Mouse (Mus musculus) adrenal gland (tissue): ENCODE results near the gene Dab2ip.

Experiments used
- intact Hi-C: fragments of 180-260 bp; cut with DNase I; formaldehyde crosslinking; loops from one replicate; pipeline ENCODE4 v1.15.1; 2025
- long read RNA-seq, 2 experiments: library from polyadenylated mRNA; unstranded; transcript quantifications; one replicate each; pipeline ENCODE4 v2.0.0; 2020; ENCODE audit warnings: borderline replicate concordance in 1 of 2; ENCODE audit not compliant: insufficient replicate concordance in 1 of 2

Dab2ip gene
- long read RNA-seq, experiment 1, partial matches to known transcripts: 4 of 10 reads
- long read RNA-seq, experiment 1, other reads (novel, unspliced or antisense): 6 of 10 reads
- long read RNA-seq, experiment 2, partial matches to known transcripts: 14 of 24 reads
- long read RNA-seq, experiment 2, other reads (novel, unspliced or antisense): 10 of 24 reads

GRCm38 (mm10) chr2:35557911-35558825 lies at the start of gene Dab2ip:
Dab2ip (plus strand) TSS chr2:35558266.
- intact Hi-C loops: no loop called here

DNA sequence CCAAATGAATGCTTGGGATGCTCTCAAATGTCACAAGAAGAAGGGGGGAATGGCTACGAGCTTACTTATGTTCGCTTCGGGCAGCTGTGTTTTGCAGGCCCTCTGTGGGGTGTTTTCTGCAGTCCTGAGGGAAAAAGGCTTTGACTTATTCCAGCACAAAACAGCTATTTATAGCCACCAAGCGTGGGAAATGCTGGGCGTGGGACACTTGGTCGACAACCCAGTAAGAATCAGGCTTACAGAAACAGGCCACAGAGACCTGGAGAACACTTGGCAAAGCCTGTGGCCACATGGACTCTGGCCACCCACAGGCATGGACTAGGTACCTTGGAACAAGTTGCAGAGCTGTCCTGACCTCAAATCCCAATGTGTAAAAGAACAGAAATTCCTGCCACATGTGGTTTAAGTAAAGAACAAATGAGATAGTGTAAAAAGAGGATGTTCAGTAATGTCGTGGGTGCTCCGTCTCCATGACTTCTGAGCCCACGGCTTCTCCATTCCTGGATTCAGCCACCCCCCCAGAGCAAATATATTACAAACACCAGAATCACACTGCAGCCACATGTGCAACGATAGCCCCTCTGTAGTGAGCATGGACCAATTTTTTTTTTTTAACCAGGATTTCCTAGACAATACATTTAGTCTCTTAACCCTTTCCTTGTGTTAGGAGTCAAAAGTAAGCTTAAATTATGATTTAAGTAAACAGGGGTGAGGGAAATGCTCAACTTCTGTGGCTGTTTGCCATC lies 49.3 kb upstream of the Dab2ip start:
- intact Hi-C loops: no loop called here

GRCm38 (mm10) chr2:35509343-35509667 lies 48.8 kb upstream of the Dab2ip start:
- intact Hi-C loops: no loop called here

- intact Hi-C loops: no loop called here
Measured at GRCm38 (mm10) chr2:35509888-35510287, 48.2 kb upstream of the Dab2ip start.

DNA sequence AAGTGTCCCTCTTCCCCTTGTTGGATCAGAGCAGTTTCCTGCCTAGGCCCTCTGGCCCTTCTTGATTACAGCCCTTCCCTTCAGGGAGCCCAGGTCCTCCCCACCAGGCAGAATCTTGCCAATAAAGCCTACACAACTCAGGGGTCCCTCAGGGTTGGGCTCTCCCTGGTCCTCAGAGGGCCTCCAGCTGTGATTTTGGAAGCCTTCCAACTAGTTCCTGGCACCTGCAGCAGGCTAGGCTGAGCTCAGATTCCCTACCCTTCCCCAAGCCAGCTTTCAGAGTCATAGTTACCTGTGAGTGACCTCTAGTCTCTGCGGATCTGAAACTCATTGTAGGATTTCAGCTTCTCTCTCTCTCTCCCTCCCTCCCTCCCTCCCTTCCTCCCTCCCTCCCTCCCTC lies 47.1 kb upstream of the Dab2ip start:
- intact Hi-C loops: no loop called here

DNA sequence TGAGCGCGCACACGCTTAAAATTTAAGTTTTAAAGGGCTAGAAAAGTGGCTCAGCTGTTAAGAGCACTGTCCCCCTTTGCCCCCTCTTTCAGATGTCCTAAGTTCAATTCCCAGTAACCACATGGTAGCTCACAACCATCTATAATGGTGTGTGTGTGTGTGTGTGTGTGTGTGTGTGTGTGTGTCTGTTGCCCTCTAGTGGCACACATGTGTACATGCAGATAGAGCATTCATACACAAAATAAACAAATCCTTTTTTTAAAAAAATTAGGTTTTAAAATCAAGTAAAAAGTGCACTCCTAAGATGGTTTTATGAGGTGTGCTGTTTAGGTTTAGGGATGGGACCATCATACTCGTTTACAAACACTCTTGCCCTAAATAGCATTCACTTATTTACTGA lies 45.8 kb upstream of the Dab2ip start:
- intact Hi-C loops: no loop called here

DNA sequence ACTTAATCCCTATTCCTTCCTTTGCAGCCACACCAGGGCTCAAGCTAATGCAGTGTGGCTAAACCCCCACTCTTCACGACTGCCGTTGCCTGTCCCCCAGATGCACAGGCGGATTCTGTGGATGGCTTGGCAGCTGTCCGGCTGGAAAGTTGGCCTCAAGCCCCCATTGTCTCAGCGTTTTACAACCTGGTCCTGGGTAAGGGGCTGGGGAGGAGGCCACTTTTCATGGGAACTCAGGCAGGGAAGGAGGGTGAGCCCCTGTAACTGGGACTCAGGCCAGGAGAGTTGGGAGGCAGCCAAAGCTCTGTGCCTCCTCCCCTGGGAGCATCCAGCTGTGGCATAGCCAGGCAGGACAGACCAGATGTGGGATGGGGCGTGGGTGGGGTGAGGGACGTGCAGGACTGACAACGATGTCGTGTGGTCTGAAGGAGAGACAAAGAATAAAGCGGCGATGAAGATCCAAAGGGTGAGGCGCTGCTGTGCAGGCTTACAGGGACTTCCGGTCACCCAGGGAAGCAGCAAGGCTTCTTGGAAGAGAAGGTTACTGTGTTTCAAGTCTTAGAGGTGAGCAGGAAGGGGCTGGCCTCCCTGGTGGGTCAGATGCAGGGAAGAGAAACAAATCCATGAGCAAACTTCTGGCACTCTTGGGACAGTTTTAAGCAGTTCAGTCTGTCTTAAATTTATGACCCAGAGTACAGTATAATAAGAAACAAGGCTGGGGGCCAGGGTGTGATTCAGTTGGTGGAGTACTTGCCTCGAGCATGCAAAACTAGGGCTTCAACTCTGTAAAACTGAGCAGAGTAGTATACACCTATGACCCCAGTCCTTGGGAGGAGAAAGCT lies 43.8 kb upstream of the Dab2ip start:
- intact Hi-C loops: no loop called here

DNA sequence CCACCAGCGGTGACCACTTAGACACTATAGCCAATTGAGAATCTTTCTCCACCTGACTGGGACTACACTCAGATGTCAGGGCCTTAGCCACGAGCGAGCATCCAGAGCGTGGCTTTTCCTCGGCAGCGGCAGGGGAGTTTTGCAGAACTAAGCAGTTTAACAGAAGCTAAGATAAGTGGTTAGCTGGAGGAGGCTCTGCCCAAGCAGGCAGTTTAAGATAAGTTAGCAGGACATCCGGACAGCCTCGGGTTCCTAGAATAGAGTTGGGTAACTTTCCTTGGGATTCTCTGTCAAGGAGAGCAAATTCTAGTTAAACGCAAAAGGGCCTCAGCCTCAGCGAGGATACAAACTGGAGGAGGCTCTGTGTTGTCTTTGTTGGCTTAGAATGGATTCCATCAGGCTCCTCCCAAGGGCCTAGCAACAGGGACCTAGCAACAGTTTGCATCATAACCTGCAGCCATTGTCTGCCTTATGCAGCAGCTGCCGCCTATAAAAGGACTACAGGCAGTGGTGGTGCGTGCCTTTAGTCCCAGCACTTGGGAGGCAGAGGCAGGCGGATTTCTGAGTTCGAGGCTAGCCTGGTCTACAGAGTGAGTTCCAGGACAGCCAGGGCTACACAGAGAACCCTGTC lies 31.3 kb upstream of the Dab2ip start:
- intact Hi-C loops: no loop called here

GRCm38 (mm10) chr2:35529086-35529485 lies 29.0 kb upstream of the Dab2ip start:
- intact Hi-C loops: no loop called here

DNA sequence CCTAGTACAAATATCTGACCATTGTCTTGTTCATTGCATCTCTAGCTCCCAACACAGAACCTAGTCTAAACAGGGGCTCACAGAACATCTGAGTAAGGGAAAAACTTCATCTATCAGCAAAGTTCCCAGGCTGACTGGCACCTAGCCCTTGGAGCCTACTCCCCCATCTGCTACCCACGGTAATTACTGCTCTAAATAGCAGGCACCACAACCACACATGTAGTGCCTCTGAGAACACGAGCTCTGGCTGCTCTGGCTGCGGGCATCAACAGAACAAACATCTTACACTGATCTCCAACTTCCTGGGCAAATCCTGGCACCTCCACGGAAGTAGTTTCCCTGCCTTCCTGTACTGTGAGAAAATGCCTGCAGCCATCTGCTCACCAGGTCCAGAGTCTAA lies 28.2 kb upstream of the Dab2ip start:
- intact Hi-C loops: no loop called here

DNA sequence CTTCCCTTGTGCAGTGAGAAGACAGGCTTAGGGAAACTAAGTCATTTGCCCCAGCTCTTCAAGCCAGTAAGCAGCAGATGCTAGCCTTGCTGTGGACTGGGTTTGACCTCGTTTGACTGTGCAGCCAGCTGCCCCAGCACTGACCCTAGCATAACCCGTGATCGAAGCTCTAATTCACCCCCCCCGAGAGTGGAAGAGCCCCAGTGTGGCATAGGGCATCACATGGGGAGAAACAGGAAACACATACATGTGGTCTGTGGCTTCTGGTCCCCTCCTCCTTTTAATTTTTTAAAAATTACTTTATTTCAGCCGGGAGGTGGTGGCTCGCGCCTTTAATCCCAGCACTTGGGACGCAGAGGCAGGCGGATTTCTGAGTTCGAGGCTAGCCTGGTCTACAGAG lies 27.3 kb upstream of the Dab2ip start:
- intact Hi-C loops: no loop called here

GRCm38 (mm10) chr2:35533646-35534045 lies 24.4 kb upstream of the Dab2ip start:
- intact Hi-C loops: no loop called here

DNA sequence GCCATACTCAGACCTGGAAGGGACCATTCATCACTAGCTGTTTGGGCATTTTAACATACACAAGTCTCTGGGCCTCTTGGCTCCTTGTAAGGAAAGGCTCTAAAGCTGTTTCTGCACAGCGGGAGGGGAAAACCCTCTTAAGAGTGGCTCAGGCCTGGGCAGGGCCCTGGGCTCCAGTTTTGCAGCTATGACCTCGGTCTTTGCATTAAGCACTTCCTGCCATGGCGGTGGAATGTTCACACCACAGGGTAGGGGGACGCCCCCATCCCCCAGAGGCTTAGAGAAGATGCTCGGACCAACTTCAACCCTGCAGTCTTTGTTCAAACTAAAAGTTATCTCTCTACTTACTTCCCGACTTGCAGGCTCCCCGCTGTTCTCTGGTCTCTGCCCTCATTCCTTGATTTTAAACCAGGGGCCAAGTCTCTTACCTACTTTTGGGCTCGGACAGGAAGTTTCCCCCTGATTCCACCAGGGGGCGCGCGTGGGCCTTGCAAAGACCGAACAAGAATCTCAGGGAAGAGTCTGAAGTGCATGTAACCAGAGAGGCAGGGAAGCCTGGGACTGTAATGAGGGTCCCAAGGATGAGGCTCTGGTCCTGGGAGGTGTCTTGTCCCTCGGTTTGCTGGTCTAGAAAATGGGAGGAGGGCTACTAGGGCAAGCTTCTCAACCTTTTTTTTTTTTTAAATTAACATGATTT lies 18.6 kb upstream of the Dab2ip start:
- intact Hi-C loops: no loop called here

- intact Hi-C loops: loop anchor here (5.0 kb wide), 1 partner anchor 367 kb away; no protein-coding TSS in a partner anchor
Measured at GRCm38 (mm10) chr2:35540798-35541197, 17.3 kb upstream of the Dab2ip start.

- intact Hi-C loops: loop anchor here (2.0 to 5.0 kb wide), 3 partner anchors 104 to 386 kb away; no protein-coding TSS in a partner anchor
Measured at GRCm38 (mm10) chr2:35544717-35545116, 13.3 kb upstream of the Dab2ip start.

DNA sequence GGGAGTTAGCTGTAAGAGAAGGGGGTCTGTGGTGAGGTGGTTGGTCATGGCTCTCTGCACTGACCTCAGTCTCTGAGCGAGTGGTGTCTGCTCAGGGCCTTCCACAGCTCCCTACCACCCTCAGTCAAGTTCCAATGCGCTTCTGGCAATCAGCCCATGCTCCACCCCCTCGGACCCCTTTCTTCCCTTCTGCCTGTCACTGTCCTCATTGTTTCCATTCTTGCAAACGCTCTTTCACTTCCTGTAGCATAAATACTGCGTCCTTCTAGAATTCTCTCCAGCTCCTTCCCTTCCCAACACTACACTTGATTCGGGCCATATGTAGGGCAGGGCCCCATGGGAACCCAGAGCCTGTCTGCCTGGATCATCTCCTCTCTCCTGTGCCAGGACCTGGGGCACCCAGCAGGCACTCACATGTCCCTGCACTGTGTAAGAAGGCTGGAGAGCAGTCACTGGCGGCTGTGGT lies 12.9 kb upstream of the Dab2ip start:
- intact Hi-C loops: loop anchor here (2.0 kb wide), 2 partner anchors 104 to 386 kb away; no protein-coding TSS in a partner anchor

- intact Hi-C loops: no loop called here
Measured at GRCm38 (mm10) chr2:35546462-35546861, 11.6 kb upstream of the Dab2ip start.

- intact Hi-C loops: no loop called here
Measured at GRCm38 (mm10) chr2:35549191-35549590, 8.9 kb upstream of the Dab2ip start.

- intact Hi-C loops: no loop called here
Measured at GRCm38 (mm10) chr2:35550097-35550496, 8.0 kb upstream of the Dab2ip start.
